Mouse (Mus musculus) bone marrow macrophage, adult 2 months (primary cell): ENCODE results near the gene Orm2.

Experiments used
- CTCF ChIP-seq: IDR thresholded peaks from 2 replicates; pipeline ENCODE4 v1.5.1; 2012; ENCODE audit warnings: low read depth, mild to moderate bottlenecking, low read length, moderate library complexity
- POLR2A ChIP-seq: IDR thresholded peaks from 2 replicates; pipeline ENCODE4 v1.6.1; 2012; ENCODE audit warnings: mild to moderate bottlenecking, low read depth, low read length, borderline replicate concordance

- TF ChIP-seq CTCF (no peak), POLR2A (no peak)
These were observed 20.6 kb downstream of the Orm2 start for GRCm38 (mm10) chr4:63382676-63383369.
